Mouse (Mus musculus): ENCODE results near the gene Fem1a.

- TF ChIP-seq CEBPB (IDR thresholded peaks at IDR 0.05; ENCODE audit: insufficient read depth, poor library complexity, severe bottlenecking) (no peak), POLR2A (IDR thresholded peaks at IDR 0.05; ENCODE audit: insufficient read length, low read depth) (no peak), MYOG (IDR thresholded peaks at IDR 0.05; ENCODE audit: control insufficient read depth in 1 of 3, insufficient read depth in 1 of 3, insufficient read length in 2 of 3, low read depth in 2 of 3) (no peak), MAX (IDR thresholded peaks at IDR 0.05; ENCODE audit: low read depth) (no peak), TCF12 (IDR thresholded peaks at IDR 0.05; ENCODE audit: insufficient read depth, poor library complexity, severe bottlenecking) (no peak), MYOD1 (IDR thresholded peaks at IDR 0.05; ENCODE audit: control insufficient read depth in 1 of 3, insufficient read length in 2 of 3, low read depth in 2 of 3) (no peak), REST (IDR thresholded peaks at IDR 0.05; ENCODE audit: insufficient read depth, insufficient read length) (no peak), USF1 (IDR thresholded peaks at IDR 0.05; ENCODE audit: low read depth) (peak; percentile 14), TCF3 (IDR thresholded peaks at IDR 0.05; ENCODE audit: insufficient read length, low read depth) (no peak)
These were observed 39.6 kb downstream of the Fem1a start for GRCm38 (mm10) chr17:56296201-56296600.
